Mouse (Mus musculus): ENCODE measurements around the gene Gm11034. TPM values are rescaled to one million over a fixed set of nuclear protein-coding genes. Genes with fewer than 3 reads are reported as not detected.

The Gm11034 gene
- polyA plus RNA-seq, 1 experiment from 2014 or later: not detected

Other genes starting within 250 kb of the Gm11034 start
- 3.6 and 4.0 TPM in 2 replicates for gene Cyp4f18, start 204.0 kb downstream of the Gm11034 start, polyA plus RNA-seq (2015; fragmentation: Nextera tagmentation; extraction: Ambion mirVana)
- not detected in 2 replicates for gene Olfr372, start 172.4 kb downstream of the Gm11034 start, polyA plus RNA-seq (2015; fragmentation: Nextera tagmentation; extraction: Ambion mirVana)
- gene Olfr373, start 130.5 kb downstream of the Gm11034 start, polyA plus RNA-seq (2015; fragmentation: Nextera tagmentation; extraction: Ambion mirVana): not detected in 2 replicates
- gene Olfr374, start 106.6 kb downstream of the Gm11034 start, polyA plus RNA-seq (2015; fragmentation: Nextera tagmentation; extraction: Ambion mirVana): not detected in 2 replicates
- gene Tpm4, start 78.7 kb downstream of the Gm11034 start, polyA plus RNA-seq (2015; fragmentation: Nextera tagmentation; extraction: Ambion mirVana): 77.7 and 84.6 TPM in 2 replicates
- gene Rab8a, start 52.4 kb downstream of the Gm11034 start, polyA plus RNA-seq (2015; fragmentation: Nextera tagmentation; extraction: Ambion mirVana): 68.0 and 71.6 TPM in 2 replicates
- 0.22 and 0.30 TPM in 2 replicates for gene Hsh2d, start 24.0 kb downstream of the Gm11034 start, polyA plus RNA-seq (2015; fragmentation: Nextera tagmentation; extraction: Ambion mirVana)
- not detected in 2 replicates for gene Cib3, start 799 bp downstream of the Gm11034 start, polyA plus RNA-seq (2015; fragmentation: Nextera tagmentation; extraction: Ambion mirVana)
- 32.5 and 32.9 TPM in 2 replicates for gene Fam32a, start 6.1 kb upstream of the Gm11034 start, polyA plus RNA-seq (2015; fragmentation: Nextera tagmentation; extraction: Ambion mirVana)
- 53.6 and 54.3 TPM in 2 replicates for gene Ap1m1, start 26.4 kb upstream of the Gm11034 start, polyA plus RNA-seq (2015; fragmentation: Nextera tagmentation; extraction: Ambion mirVana)
- gene Gm10282, start 91.6 kb upstream of the Gm11034 start, polyA plus RNA-seq (2015; fragmentation: Nextera tagmentation; extraction: Ambion mirVana): 5.8 and 6.0 TPM in 2 replicates
- gene Klf2, start 105.4 kb upstream of the Gm11034 start, polyA plus RNA-seq (2015; fragmentation: Nextera tagmentation; extraction: Ambion mirVana): 1.8 and 2.0 TPM in 2 replicates
- gene Eps15l1, start 207.8 kb upstream of the Gm11034 start, polyA plus RNA-seq (2015; fragmentation: Nextera tagmentation; extraction: Ambion mirVana): 19.2 and 20.0 TPM in 2 replicates
- 0.54 and 0.74 TPM in 2 replicates for gene Calr3, start 230.2 kb upstream of the Gm11034 start, polyA plus RNA-seq (2015; fragmentation: Nextera tagmentation; extraction: Ambion mirVana)
- gene 1700030K09Rik, start 230.2 kb upstream of the Gm11034 start, polyA plus RNA-seq (2015; fragmentation: Nextera tagmentation; extraction: Ambion mirVana): 3.4 and 3.5 TPM in 2 replicates